In genomic region chr19:31426142-31426541, GRCm38 (mm10) we compare ENCODE assay signal across 12 mouse cellular contexts.
DNase-seq lines count a peak whose midpoint lies in the region; ATAC-seq and TF ChIP-seq lines count a peak whose summit lies in the region.
"Had no signal": no experiment of that assay in that cellular context is flagged by ENCODE, and none has a peak within 500 bp of the region (broad histone marks: within the 10 kb centered on the region; RNA-seq: fewer than 3 reads in every experiment).

No protein-coding gene starts in this region.

- 71% methylated on average over 5 of the region's 5 CpGs for WGBS in heart, adult 2 months
- whole genome bisulfite sequencing in midbrain, embryonic 11.5 days: 78% methylated on average over 5 of the region's 5 CpGs
- WGBS in midbrain, embryonic 14.5 days: 68% methylated on average over 5 of the region's 5 CpGs
- WGBS in liver, embryonic 14.5 days (ENCODE audit: insufficient replicate concordance): 63% methylated on average over 5 of the region's 5 CpGs

- TF ChIP-seq POLR2A in heart, adult 2 months (IDR thresholded peaks at IDR 0.05; ENCODE audit: insufficient read depth, low read depth, low read length): no peak

- intact Hi-C loops in heart, adult 2 months (cut with DNase I): no loop called here

- H3K36me3 ChIP-seq in heart, adult 2 months (ENCODE audit: control insufficient read depth, insufficient read depth, low read length): no peaks in the 10 kb centered on the region
- no peaks in the 10 kb centered on the region for H3K36me3 ChIP-seq in midbrain, embryonic 11.5 days (ENCODE audit: control insufficient read depth, insufficient read depth, low read length)
- H3K36me3 ChIP-seq in midbrain, embryonic 14.5 days (ENCODE audit: control insufficient read depth, insufficient read depth, low read length): no peaks in the 10 kb centered on the region
- H3K36me3 ChIP-seq in liver, embryonic 14.5 days (replicated peaks; ENCODE audit: control insufficient read depth, insufficient read depth, low read depth): no peaks in the 10 kb centered on the region
- H3K36me3 ChIP-seq: forebrain, embryonic 10.5 days; neural tube, embryonic 13.5 days had no signal

- no peaks in the 10 kb centered on the region; the same call in 1 of the 2 replicates for H3K4me1 ChIP-seq in heart, adult 2 months (ENCODE audit: control insufficient read depth, insufficient read depth, low read length)
- no peaks in the 10 kb centered on the region for H3K4me1 ChIP-seq in midbrain, embryonic 11.5 days (ENCODE audit: control insufficient read depth, insufficient read depth, low read length)
- H3K4me1 ChIP-seq in midbrain, embryonic 14.5 days (ENCODE audit: control insufficient read depth, insufficient read depth, low read length): no peaks in the 10 kb centered on the region
- no peaks in the 10 kb centered on the region for H3K4me1 ChIP-seq in liver, embryonic 14.5 days (replicated peaks; ENCODE audit: control insufficient read depth in 2 of 2, insufficient read depth in 2 of 2, low read length in 1 of 2)
- H3K4me1 ChIP-seq: forebrain, embryonic 10.5 days had no signal

- no peaks in the 10 kb centered on the region for H3K79me2 ChIP-seq in heart, adult 2 months (replicated peaks; ENCODE audit: control insufficient read depth, insufficient read depth, low read length)

- H3K4me2 ChIP-seq in midbrain, embryonic 11.5 days: no peak overlapping the region
- no peak overlapping the region for H3K4me2 ChIP-seq in midbrain, embryonic 14.5 days (ENCODE audit: low read length)
- H3K4me2 ChIP-seq in liver, embryonic 14.5 days (ENCODE audit: low read depth): no peak overlapping the region
- H3K4me2 ChIP-seq: neural tube, embryonic 13.5 days had no signal

- no peak for TF ChIP-seq EP300 in heart, adult 2 months (IDR thresholded peaks at IDR 0.05; ENCODE audit: insufficient read depth, low read depth, low read length)
- no peak for TF ChIP-seq EP300 in liver, embryonic 14.5 days (IDR thresholded peaks at IDR 0.05; ENCODE audit: low read depth)

- TF ChIP-seq CTCF in heart, adult 2 months (IDR thresholded peaks at IDR 0.05): peak; percentile 53
- peak; percentile 76 for TF ChIP-seq CTCF in liver, embryonic 14.5 days (IDR thresholded peaks at IDR 0.05; ENCODE audit: low read depth)

- no peak overlapping the region for H3K4me3 ChIP-seq in heart, adult 2 months
- no peak overlapping the region for H3K4me3 ChIP-seq in midbrain, embryonic 11.5 days (ENCODE audit: low read depth, low read length)
- no peak overlapping the region for H3K4me3 ChIP-seq in midbrain, embryonic 14.5 days (replicated peaks; ENCODE audit: low read depth, low read length)
- no peak overlapping the region for H3K4me3 ChIP-seq in liver, embryonic 14.5 days (ENCODE audit: insufficient read depth in 1 of 2, low read depth in 2 of 2, low read length in 2 of 2)
- H3K4me3 ChIP-seq: forebrain, embryonic 10.5 days; heart, embryonic 10.5 days; neural tube, embryonic 13.5 days had no signal

- H3K27ac ChIP-seq in heart, adult 2 months: no peak overlapping the region
- H3K27ac ChIP-seq in midbrain, embryonic 11.5 days (ENCODE audit: low read depth, low read length): no peak overlapping the region
- H3K27ac ChIP-seq in midbrain, embryonic 14.5 days (replicated peaks; ENCODE audit: low read depth, low read length): no peak overlapping the region
- H3K27ac ChIP-seq in liver, embryonic 14.5 days: no peak overlapping the region
- H3K27ac ChIP-seq: forebrain, embryonic 10.5 days; heart, embryonic 10.5 days; neural tube, embryonic 13.5 days had no signal

- no peaks in the 10 kb centered on the region for H3K9me3 ChIP-seq in midbrain, embryonic 11.5 days (ENCODE audit: control insufficient read depth, low read length)
- H3K9me3 ChIP-seq in midbrain, embryonic 14.5 days (ENCODE audit: control insufficient read depth, low read length): no peaks in the 10 kb centered on the region
- no peaks in the 10 kb centered on the region for H3K9me3 ChIP-seq in liver, embryonic 14.5 days (ENCODE audit: control insufficient read depth, low read length)
- H3K9me3 ChIP-seq: heart, embryonic 10.5 days; neural tube, embryonic 13.5 days had no signal

- H3K27me3 ChIP-seq in heart, adult 2 months (ENCODE audit: control insufficient read depth, insufficient read depth, low read length): no peaks in the 10 kb centered on the region
- H3K27me3 ChIP-seq in midbrain, embryonic 11.5 days (ENCODE audit: control insufficient read depth, insufficient read depth, low read length): no peaks in the 10 kb centered on the region
- H3K27me3 ChIP-seq in midbrain, embryonic 14.5 days (ENCODE audit: control insufficient read depth, insufficient read depth, low read length): no peaks in the 10 kb centered on the region
- no peaks in the 10 kb centered on the region for H3K27me3 ChIP-seq in liver, embryonic 14.5 days (ENCODE audit: control insufficient read depth, insufficient read depth, low read length)
- H3K27me3 ChIP-seq: neural tube, embryonic 13.5 days had no signal

- no peak for ATAC-seq in midbrain, embryonic 11.5 days (ENCODE audit: low FRiP score)
- no peak for ATAC-seq in midbrain, embryonic 14.5 days (ENCODE audit: low FRiP score, low TSS enrichment)
- no peak for ATAC-seq in liver, embryonic 14.5 days (ENCODE audit: insufficient read depth)

- DNase-seq in heart, adult 2 months: no peak
- no peak for DNase-seq in heart, adult 8-10 months (ENCODE audit: low spot score)
- peak; percentile 33 for DNase-seq in midbrain, embryonic 11.5 days (ENCODE audit: low spot score, missing footprints)
- DNase-seq in midbrain, embryonic 14.5 days: no peak
- DNase-seq in liver, embryonic 14.5 days (ENCODE audit: low read depth in 3 of 3, low spot score in 3 of 3): no peak
- DNase-seq in thymus, postnatal 4 days: peak; percentile 43
- DNase-seq in adrenal gland, postnatal 4 days (ENCODE audit: low spot score in 2 of 2): no peak
- DNase-seq in frontal cortex, postnatal 36 days (ENCODE audit: low spot score in 2 of 2): no peak
- DNase-seq: adrenal gland, postnatal 25 days had no signal

- H3K9ac ChIP-seq in heart, adult 2 months (ENCODE audit: low read depth, low read length): no peak overlapping the region
- H3K9ac ChIP-seq in midbrain, embryonic 11.5 days (ENCODE audit: low read length): no peak overlapping the region
- no peak overlapping the region for H3K9ac ChIP-seq in midbrain, embryonic 14.5 days (replicated peaks; ENCODE audit: low read length)
- H3K9ac ChIP-seq in liver, embryonic 14.5 days (replicated peaks): no peak overlapping the region
- H3K9ac ChIP-seq: neural tube, embryonic 13.5 days had no signal

Comparison
In these comparisons a context has a peak if more than half of its experiments do, and no peak if none do; other contexts are left out.
1. DNase-seq: peak in midbrain, embryonic 11.5 days (single experiment) and thymus, postnatal 4 days (single experiment); none in heart, adult 2 months (0 of 2), heart, adult 8-10 months (single experiment), midbrain, embryonic 14.5 days (single experiment), liver, embryonic 14.5 days (0 of 3), adrenal gland, postnatal 4 days (0 of 2) and frontal cortex, postnatal 36 days (0 of 2).